Mouse (Mus musculus) heart, embryonic 16.5 days (tissue): Measurements from ENCODE around the gene Polr2e. TPM values are rescaled to one million over a fixed set of nuclear protein-coding genes. Genes with fewer than 3 reads are reported as not detected.
"Not testable (repeated sequence)": the region's sequence is repeated elsewhere in the genome, so short reads cannot be mapped to it uniquely, and the experiment has no call there.

Source experiments
- ATAC-seq: fragments of 200-750 bp; cut with Nextera tagmentation; replicated peaks from 2 replicates; pipeline ENCODE4 v1.8.0; 2017; ENCODE audit warnings: moderate number of reproducible peaks; ENCODE audit not compliant: insufficient read depth, low FRiP score; ENCODE audit errors: extremely low read depth
- H3K27ac ChIP-seq: fragments of 300-500 bp; sonication (generic); 2 replicates; pipeline ENCODE4 v1.5.1; 2014; ENCODE audit warnings: mild to moderate bottlenecking, low read length, control low read depth, moderate library complexity
- H3K27me3 ChIP-seq: fragments of 300-500 bp; sonication (generic); 2 replicates; pipeline ENCODE4 v1.6.1; 2014; ENCODE audit warnings: low read length, mixed read lengths; ENCODE audit not compliant: control insufficient read depth, insufficient read depth
- H3K36me3 ChIP-seq: fragments of 300-500 bp; sonication (generic); 2 replicates; pipeline ENCODE4 v1.6.1; 2014; ENCODE audit not compliant: control insufficient read depth, insufficient read depth
- H3K4me1 ChIP-seq: fragments of 300-500 bp; sonication (generic); 2 replicates; pipeline ENCODE4 v1.6.1; 2014; ENCODE audit warnings: low read length, mixed read lengths; ENCODE audit not compliant: control insufficient read depth, insufficient read depth
- H3K4me2 ChIP-seq: fragments of 300-500 bp; sonication (generic); 2 replicates; pipeline ENCODE4 v1.6.1; 2014; ENCODE audit warnings: low read depth, mild to moderate bottlenecking, control low read depth, low read length
- H3K4me3 ChIP-seq: fragments of 300-500 bp; sonication (generic); 2 replicates; pipeline ENCODE4 v1.5.1; 2014; ENCODE audit warnings: mild to moderate bottlenecking, control low read depth, low read length
- H3K9ac ChIP-seq: fragments of 300-500 bp; sonication (generic); 2 replicates; pipeline ENCODE4 v1.6.1; 2014; ENCODE audit warnings: low read length, control low read depth
- H3K9me3 ChIP-seq: fragments of 300-500 bp; sonication (generic); replicated peaks from 2 replicates; pipeline ENCODE4 v1.6.1; 2016; ENCODE audit warnings: low read length; ENCODE audit not compliant: control insufficient read depth
- WGBS: fragments of 180-500 bp; shearing (Covaris S2); extraction: QIAGEN DNeasy Blood & Tissue Kit; methylation state at CpG from one replicate; pipeline ENCODE4 v1.1.7; 2014; 5-methylcytosine and 5-hydroxymethylcytosine counted together
- polyA plus RNA-seq: library from polyadenylated mRNA; unstranded; fragments of >200 nt; fragmentation: Nextera tagmentation; extraction: Ambion mirVana; gene quantifications from 2 replicates; pipeline ENCODE4 v1.2.1, GENCODE M21; 2015

The Polr2e gene
- polyA plus RNA-seq, 1 experiment from 2014 or later: 136 TPM

DNA sequence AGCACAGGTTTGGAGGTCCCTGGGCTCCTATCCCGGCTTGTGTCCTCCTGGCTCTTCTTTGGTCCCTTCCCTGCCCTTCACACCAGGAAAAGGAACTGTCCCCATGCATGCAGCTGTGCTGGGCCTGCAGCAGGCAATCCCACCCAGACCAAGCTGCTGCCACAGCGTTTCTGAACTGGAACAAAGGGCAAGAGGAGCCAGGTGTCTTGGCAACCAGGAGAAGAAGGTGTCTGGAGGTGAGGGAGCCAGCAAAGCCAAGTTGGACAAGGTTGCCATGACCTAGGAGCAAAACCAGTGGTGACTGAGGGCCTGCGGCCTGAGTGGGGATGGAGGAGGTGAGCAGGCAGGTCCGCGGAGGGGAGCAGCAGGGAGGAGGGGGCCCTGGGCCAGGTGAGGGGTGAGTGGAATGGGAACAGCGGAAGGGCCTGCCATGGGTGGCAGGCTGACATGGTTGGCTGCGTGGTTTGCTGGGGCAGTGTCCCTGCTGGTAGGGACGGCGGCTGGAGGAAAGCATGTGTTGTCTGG, 7.5 kb upstream of the Polr2e start, which contains the start of gene Gpx4:
Gpx4 (plus strand) TSS at position 126 of the 525 bp plus-strand sequence.
- Histone ChIP-seq H3K36me3 (no peaks in the 10 kb centered on the region), H3K9me3 (no peaks in the 10 kb centered on the region), H3K9ac (0 out of 2 replicates have a peak within 1 kb of the TSS, but pooled peaks have one; percentile 9), H3K27ac (no peak within 1 kb of the TSS), H3K4me2 (no peak within 1 kb of the TSS), H3K4me1 (peaks cover 19% of the 10 kb centered on the region), H3K4me3 (no peak within 1 kb of the TSS), H3K27me3 (no peaks in the 10 kb centered on the region)
- 66% methylated on average over 9 of the region's 9 CpGs for WGBS
- no peak for ATAC-seq

DNA sequence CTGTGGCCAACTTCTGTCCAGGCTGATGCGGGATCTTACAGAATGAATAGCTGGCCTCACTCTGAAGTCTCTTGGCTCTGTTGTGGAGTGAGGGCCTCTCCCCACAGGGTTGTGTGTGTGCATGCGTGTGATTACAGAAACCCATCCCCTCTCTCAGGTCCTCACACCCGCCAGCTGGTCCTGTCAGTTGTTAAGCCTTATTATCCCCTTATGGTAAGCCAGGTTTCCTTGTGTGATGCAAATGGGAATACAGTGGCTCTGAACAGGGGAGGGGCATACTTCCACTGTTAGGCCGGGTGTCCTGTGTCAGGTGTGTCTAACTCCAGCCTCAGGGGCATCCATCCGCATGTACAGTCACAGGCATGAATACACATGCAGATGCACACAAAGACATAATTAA, 6.2 kb upstream of the Polr2e start:
- Histone ChIP-seq H3K36me3 (no peaks in the 10 kb centered on the region), H3K4me1 (peaks cover 8% of the 10 kb centered on the region; the same call in 1 of the 2 replicates), H3K27me3 (no peaks in the 10 kb centered on the region), H3K4me3 (no peak overlapping the region), H3K9me3 (no peaks in the 10 kb centered on the region), H3K27ac (no peak overlapping the region), H3K4me2 (no peak overlapping the region), H3K9ac (no peak overlapping the region)
- ATAC-seq: no peak
- 82% methylated on average over 5 of the region's 5 CpGs for WGBS

DNA sequence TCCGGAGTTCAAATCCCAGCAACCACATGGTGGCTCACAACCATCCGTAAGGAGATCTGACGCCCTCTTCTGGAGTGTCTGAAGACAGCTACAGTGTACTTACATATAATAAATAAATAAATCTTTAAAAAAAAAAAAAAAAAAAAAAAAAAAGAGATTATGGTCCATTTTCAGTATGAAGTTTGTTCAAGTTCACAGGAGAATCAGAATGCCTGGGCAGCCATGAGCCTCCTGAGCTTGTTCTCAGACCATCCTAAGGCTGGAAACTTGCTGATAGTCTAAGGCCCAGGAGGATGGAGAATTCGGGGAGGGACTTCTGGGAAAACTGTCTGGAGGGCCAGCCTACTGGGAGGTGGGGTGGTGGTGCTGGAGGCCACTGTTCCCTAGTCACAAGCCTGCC, 5.8 kb upstream of the Polr2e start:
- 64% methylated on average over 2 of the region's 4 CpGs for WGBS
- not testable (repeated sequence) for H3K27ac ChIP-seq, H3K36me3 ChIP-seq, H3K4me2 ChIP-seq, H3K9ac ChIP-seq, H3K9me3 ChIP-seq, ATAC-seq, H3K4me1 ChIP-seq, H3K27me3 ChIP-seq, H3K4me3 ChIP-seq

DNA sequence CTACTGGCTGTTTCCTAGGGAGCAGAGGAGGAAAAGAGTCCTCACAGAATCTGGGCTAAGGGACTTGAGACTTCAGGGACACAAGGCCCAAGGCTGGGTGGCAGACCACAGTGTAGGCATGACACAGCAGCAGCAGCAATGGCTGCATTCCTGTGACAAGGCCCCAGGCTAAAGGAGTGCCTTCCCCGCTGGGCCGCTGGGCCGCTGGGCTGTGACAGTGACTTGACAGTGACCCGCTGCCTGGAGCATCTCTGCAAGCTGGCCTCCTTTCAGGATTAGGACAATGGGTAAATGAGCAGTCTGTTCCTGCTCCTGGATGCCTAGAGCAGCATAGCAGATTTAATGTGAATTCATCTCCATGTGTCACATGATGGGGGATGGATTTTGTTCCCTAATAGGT, 4.5 kb upstream of the Polr2e start:
- WGBS: 60% methylated on average over 4 of the region's 4 CpGs

DNA sequence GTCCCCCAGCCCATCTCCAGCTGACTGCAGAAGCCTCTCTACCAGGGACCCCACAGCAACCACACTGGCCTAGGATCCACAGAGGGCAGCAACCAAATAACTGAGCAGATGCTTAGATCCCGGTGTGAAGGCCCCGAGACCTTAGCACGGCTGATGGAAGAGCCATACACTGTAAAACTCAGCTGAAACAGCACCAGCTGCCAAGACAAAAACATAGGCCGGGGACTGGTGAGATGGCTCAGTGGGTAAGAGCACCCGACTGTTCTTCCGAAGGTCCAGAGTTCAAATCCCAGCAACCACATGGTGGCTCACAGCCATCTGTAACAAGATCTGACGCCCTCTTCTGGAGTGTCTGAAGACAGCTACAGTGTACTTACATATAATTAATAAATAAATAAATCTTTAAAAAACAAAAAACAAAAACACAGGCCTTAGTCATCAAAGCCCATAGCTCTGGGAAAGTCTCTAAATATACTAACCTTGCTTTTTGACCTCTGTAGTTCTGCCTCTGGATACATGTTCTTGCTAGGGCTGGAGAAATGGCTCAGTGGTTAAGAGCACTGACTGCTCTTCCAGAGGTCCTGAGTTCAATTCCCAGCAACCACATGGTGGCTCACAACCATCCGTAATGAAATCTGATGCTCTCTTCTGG, 1.9 kb upstream of the Polr2e start:
- H3K27ac ChIP-seq, ATAC-seq: not testable (repeated sequence)
- WGBS: 90% methylated on average over 8 of the region's 8 CpGs

More for the DNA sequence above, 4.5 kb upstream of the Polr2e start:
- no peaks in the 10 kb centered on the region for H3K27me3 ChIP-seq
- H3K9ac ChIP-seq: no peak overlapping the region
- ATAC-seq: no peak
- H3K36me3 ChIP-seq: no peaks in the 10 kb centered on the region
- H3K9me3 ChIP-seq: no peaks in the 10 kb centered on the region
- H3K4me1 ChIP-seq: peaks cover 4% of the 10 kb centered on the region; the same call in 1 of the 2 replicates
- H3K4me3 ChIP-seq: no peak overlapping the region
- no peak overlapping the region for H3K4me2 ChIP-seq
- no peak overlapping the region for H3K27ac ChIP-seq

DNA sequence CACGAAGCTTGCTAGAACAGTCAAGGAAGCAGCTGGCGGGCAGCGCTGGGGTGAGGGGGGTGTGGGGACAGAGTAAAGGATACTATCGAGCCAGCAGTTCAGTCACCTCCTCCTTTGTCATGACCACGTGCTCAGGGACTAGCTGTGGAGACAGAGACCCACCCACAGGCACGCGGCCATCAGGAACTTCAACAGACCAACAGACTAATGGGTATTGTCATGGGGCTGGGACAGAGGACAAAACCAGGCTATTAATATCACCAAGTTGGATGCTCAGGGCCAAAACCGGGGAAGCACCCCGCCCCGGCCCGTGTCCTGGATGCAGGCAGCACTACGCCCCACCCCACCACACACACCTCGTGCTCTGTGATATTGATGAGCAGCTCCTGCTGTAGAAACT, 2.8 kb downstream of the Polr2e start:
- Histone ChIP-seq H3K27me3 (no peaks in the 10 kb centered on the region), H3K9ac (no peak overlapping the region), H3K4me3 (no peak overlapping the region), H3K27ac (no peak overlapping the region), H3K4me1 (peaks cover 29% of the 10 kb centered on the region), H3K4me2 (no peak overlapping the region), H3K9me3 (no peaks in the 10 kb centered on the region), H3K36me3 (peaks cover 27% of the 10 kb centered on the region)
- 88% methylated on average over 13 of the region's 13 CpGs for WGBS
- ATAC-seq: no peak

More for the DNA sequence above, 1.9 kb upstream of the Polr2e start:
- H3K9me3 ChIP-seq, H3K4me3 ChIP-seq, H3K4me1 ChIP-seq, H3K27me3 ChIP-seq, H3K4me2 ChIP-seq, H3K9ac ChIP-seq: not testable (repeated sequence)
- H3K36me3 ChIP-seq: peaks cover 14% of the 10 kb centered on the region

DNA sequence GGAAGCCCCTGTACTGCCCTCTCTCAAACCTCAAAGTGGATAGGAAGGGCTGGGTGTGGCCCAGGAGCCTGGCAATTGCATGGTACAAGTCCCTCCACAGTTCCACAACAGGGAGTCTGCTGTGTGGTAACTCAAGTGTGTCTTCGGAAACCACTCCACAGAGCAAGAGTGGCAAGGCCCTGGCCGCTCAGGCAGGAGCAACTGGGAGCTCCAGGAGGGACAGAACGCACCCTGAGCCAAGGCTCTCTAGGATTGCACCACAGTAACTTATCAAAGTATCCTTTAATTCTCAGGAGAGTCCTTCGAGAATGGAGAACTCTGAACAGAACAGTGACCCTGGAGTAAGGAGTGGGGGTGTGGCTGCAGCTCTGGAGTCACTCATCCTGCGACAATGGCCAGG, 3.9 kb downstream of the Polr2e start:
- H3K4me2 ChIP-seq: no peak overlapping the region
- no peaks in the 10 kb centered on the region for H3K27me3 ChIP-seq
- H3K4me3 ChIP-seq: no peak overlapping the region
- H3K4me1 ChIP-seq: peaks cover 29% of the 10 kb centered on the region
- H3K36me3 ChIP-seq: peaks cover 29% of the 10 kb centered on the region
- H3K9ac ChIP-seq: 0 out of 2 replicates have a peak overlapping the region, but pooled peaks have one; percentile 21
- 82% methylated on average over 5 of the region's 5 CpGs for WGBS
- ATAC-seq: no peak
- H3K9me3 ChIP-seq: no peaks in the 10 kb centered on the region
- peak overlapping the region; percentile 71 for H3K27ac ChIP-seq

DNA sequence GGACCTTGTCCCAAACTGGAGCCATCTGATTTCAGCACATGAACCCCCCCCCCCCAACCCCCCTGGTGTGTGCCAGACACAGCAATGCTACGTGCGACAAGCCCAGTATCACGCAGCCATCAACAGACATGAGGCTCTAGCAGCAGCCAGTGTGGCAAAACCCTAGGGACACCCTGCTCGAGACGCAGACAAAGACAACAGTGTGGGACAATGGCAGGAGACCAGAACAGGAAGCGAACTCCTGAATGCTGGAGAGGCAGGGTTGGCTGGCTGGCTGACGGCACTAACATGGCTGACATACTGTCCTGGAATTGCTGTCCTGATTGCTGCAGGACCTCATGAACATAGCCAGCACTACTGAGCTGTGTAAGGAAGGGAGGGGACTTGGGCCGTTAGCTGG, 4.4 kb downstream of the Polr2e start:
- Histone ChIP-seq H3K27me3 (no peaks in the 10 kb centered on the region), H3K36me3 (peaks cover 29% of the 10 kb centered on the region), H3K27ac (peak overlapping the region; percentile 71), H3K9me3 (no peaks in the 10 kb centered on the region), H3K4me2 (no peak overlapping the region), H3K4me3 (no peak overlapping the region), H3K4me1 (peaks cover 29% of the 10 kb centered on the region), H3K9ac (0 out of 2 replicates have a peak overlapping the region, but pooled peaks have one; percentile 21)
- no peak for ATAC-seq
- 67% methylated on average over 8 of the region's 8 CpGs for WGBS
